Mouse (Mus musculus): ENCODE measurements at regions not wholly inside any gene's neighbourhood (a gene's known extent, or its start where the extent isn't known, plus 50 kb on each side); places are given as distances from the start of the nearest gene placed in this dataset.

DNA sequence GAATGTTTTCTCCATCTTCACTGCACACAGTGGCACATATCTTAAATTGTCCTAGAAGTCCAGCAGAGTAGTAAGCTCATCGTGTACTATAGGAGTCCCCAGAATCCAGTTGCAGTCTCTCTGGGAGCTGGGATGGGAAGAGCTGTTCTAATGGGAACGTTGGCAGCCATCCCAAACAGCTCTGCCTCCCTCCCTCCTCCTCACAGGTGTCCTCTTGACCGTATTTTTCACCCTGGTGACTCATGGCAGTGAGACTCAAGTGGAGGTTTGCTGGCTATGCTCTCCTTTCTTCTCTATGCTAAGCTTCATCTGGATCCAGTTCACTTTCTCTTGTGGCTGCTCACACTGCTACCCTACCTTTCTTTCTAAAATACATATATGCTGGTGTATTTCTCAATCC lies 109.2 kb upstream of the Sash1 start:
- peak; percentile 22 for DNase-seq (ENCODE audit: low spot score)

DNA sequence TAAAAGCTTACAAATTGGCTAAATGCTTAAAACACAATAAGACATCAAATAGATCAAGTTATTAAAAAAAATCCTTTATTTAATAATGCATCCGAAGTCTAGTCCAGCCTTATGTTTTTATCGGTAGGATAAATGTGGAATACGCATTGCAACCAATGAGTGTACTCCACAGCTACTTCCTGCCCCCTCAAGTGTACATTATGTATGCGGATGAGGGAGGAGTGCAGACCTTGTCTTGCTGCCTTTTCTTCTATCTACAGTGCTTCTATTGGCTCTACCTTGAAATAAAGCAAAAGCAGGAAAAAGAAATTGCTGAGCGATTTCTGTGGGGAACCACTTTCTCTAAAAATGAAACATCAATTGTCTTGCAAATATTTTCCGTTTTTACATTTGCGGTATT lies 100.5 kb upstream of the Sash1 start:
- no peak for DNase-seq (ENCODE audit: low spot score)

DNA sequence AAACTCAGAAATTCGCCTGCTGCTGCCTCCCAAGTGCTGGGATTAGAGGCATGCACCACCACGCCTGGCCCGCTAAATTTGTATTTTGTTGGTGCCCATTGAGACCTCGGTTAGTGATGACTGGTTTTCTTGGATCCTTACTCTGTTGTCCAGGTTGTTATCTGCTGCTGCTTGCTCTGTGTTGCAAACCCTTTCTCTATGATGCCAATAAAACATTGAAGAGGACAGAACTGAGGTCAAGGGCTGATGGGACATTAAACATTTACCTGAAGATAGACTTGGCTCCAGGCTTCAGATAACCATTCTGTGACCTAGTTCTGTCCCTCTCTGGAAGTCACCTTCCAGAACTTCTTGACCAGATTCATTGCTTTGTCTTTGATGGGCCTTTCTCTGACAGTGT lies 97.5 kb upstream of the Sash1 start:
- no peak for DNase-seq (ENCODE audit: low spot score)

DNA sequence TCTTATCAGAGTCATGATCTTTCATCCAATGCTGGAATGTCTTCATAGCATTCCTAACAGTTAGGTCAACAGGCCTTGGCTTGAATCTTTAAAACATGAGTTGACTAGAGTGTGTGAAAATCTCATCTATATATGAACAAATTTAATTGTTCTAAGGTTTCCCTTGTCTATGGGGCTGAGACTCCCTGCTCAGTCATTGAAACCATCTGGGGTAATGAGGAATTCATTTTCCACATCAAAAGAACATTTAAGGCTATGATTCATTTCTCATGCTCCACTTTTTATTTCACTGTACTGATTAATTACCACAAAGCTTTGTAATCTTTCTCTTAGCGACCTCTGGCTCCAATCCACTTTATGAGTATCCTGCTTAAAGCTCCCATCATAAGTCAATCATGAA lies 94.7 kb upstream of the Sash1 start:
- no peak for DNase-seq (ENCODE audit: low spot score)

DNA sequence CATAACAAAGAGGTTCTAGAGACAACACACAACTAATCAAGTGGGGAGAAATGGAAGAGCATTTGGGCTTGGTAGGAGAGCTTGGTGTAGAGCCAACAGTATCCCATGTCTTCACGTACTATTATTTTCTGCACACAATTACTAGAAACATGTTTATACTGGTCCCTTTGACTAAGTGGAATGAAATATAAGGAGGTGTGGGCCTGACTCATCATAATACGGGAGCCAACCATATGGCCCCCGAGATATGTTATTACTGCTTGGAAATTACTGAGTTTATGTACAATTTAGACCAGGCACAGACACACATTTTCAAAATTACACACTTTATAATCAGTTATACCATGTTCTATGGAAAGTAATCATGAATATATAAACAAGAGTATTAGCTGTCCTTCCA lies 92.7 kb upstream of the Sash1 start:
- DNase-seq (ENCODE audit: low spot score) = no peak

DNA sequence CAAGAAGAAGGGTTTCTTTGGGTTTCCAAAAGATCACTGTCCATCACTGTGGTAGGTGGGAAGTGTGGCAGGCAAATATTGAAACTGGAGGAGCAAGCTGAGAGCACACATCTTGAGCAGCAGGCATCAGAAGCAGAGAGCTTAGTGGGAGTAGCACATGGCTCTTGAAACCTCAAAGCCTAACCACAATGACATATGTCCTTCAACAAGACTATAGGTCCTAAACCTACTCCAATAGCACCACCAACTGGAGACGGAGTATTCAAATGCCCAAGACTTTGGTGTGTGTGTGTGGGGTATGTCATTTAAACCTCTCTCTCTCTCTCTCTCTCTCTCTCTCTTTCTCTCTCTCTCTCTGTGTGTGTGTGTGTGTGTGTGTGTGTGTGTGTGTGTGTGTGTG lies 88.1 kb upstream of the Sash1 start:
- DNase-seq (ENCODE audit: low spot score) = no peak

DNA sequence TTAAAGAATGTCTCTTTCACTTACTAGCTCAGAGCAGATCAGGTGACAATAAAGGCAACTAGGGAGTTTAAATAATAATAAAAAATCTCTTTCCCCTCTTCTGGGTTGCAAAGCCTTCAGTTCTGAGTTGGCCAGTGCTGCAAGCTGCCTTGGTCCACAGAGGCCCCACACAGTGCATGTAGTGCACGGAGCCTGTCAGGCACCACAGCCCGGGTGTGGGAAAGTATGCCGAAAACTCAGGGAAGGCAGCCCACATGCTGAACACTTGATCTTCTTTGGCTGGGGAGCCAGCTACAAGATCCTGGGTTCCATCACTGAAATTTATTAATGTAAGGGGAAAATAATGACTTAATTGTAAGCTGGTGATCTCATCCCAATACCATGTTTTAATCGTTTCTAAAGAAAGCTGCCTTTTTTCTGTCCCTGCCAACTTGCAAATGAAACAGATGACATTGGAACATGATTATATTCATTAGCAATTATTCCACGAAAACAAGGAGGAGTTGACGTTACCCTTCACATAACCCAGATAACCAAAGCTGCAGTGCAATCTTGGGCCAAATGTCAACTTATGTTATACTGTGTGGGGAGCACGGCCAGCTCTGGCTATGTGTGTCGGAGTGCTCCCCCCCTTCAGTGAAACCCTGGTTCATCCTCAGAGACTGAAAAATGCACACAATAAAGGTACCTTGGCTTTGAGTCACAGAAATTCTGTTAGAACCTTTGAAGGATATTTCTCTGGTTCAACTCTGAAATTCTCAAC lies 87.1 kb upstream of the Sash1 start:
- DNase-seq (ENCODE audit: low spot score) = peak; percentile 29

DNA sequence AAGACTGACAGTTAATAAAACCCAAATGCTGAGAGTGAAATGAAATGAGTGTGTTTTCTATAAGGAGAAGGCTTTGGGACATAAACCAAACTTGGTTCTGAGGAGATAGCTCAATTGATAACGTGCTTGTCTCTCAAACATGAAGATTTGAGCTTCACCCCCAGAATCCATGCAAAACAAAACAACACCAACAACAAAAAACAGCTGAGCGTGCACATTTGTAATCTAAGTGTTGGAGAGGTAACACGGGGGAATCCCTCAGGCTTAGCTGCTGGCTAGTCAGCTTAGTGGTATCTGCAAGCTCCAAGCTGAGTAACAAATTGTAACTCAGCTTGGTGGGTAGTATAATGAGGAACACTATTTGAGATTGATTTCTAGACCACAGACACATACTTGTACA lies 84.9 kb upstream of the Sash1 start:
- DNase-seq (ENCODE audit: low spot score) = no peak

DNA sequence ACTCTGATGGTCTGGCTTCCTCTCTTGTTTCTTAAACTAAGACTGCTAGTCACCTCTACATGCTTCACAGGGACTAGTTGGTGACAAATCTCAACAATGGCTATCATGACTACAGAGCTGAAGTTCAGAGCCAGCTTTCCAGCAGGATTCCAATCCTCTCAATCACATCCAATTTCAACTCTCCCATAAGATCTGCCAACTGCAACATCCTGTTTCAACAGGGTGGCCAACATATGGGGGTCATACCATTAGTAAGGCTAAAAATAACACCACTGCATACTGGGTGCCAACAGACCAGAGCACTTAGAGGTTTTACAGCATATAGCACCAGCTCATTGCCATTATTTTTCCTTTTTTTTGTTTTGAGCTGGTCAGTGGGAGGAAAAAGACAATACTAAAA lies 83.7 kb upstream of the Sash1 start:
- no peak for DNase-seq (ENCODE audit: low spot score)

DNA sequence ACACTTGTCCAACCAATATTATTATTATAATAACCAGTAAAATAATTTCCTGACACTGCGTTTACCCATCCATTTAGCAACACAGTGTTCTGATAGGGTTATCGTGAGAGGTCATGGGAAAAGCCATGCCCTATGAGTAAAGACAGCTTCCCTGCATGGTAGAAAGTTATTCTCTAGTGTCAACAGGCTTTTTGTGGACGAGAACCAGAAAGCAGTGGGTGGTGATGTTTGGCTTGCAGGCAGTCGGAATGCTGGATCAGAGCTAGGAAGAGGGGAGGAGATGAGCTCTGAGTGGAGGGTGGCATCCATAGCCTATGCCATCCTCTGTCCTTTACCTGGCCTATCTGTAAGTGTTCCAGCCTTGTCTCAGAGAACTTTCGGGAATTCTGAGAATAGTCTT lies 83.1 kb upstream of the Sash1 start:
- DNase-seq (ENCODE audit: low spot score) = no peak

DNA sequence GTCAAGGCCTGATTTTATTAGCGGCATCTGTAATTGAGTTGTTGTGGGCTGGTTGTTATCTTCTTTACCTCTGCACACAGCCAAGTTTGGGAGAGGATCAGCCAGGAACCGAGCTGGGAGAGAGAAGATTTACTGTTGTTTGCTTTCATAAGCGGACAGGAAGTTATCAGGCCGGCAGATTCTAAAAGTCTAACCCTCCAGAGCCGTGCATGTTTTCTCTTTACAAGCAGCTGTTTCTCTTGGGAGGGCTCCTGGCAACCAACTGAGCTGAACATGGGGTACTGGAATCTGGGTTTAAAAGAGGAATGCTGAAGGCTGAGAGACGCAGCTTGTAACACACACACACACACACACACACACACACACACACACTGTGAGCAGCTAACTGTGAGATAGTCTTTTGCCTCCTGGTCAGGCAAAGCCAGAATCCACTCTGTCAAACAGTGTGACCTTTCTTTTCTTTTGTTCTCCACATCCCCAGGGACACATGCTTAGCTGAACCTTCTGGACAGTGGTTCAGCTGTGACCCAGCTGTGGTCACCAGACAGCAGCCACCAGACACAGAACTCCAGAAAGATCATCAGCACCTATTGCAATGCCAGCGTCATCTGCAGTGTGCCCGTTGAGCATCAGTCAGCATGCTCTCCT lies 82.5 kb upstream of the Sash1 start:
- DNase-seq (ENCODE audit: low spot score) = peak; percentile 68

DNA sequence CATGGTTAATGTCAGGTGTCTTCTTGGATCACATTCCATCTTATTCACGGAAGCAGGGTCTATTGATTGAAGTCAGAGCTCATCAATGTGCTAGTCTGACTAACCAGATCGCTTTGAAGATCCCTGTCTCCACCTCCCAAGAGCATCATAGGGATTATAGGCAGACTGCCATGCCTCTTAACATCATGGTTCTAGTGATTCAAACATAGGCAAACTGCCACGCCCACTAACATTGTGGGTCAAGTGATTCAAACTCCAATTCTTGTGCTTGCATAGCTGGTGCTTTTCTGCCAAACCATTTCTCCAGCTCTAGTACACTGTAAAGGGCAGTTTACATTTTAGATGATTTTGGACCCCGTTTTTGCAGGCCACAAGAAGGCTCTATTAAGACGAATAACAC lies 77.1 kb upstream of the Sash1 start:
- DNase-seq (ENCODE audit: low spot score) = no peak

DNA sequence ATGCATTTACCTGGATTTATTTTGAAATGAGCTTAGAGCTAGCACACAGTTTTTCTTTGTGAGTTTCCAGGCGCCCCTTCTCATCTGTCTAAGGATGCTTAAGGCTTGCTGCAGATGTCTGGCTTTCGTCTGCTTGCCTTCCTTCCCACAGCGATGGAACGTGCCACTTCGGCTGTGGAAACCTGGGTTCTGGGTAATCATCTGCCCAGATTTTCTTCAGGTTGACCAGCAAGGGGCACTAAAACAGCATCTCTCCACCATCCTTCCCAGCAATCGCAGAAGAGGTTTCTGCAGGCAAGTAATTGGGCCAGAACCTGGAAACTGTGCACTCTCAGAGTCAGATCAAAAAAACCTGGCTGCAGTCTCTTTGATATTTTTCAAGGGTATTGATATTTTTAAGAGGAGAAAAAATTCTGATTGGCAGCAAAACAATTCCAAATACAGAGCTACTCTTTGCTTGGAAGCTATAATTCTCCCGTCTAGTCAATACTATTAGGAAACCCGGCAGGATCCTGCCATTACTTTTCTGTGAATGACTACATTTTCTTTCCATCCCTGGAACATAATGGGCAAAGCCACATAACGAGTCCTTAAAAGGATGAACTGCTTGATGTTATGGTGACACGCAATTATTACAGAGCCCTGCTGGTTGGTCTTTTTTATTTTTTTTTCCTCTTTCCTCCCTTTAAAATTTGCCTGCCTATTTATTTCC lies 75.2 kb upstream of the Sash1 start:
- DNase-seq (ENCODE audit: low spot score) = no peak

DNA sequence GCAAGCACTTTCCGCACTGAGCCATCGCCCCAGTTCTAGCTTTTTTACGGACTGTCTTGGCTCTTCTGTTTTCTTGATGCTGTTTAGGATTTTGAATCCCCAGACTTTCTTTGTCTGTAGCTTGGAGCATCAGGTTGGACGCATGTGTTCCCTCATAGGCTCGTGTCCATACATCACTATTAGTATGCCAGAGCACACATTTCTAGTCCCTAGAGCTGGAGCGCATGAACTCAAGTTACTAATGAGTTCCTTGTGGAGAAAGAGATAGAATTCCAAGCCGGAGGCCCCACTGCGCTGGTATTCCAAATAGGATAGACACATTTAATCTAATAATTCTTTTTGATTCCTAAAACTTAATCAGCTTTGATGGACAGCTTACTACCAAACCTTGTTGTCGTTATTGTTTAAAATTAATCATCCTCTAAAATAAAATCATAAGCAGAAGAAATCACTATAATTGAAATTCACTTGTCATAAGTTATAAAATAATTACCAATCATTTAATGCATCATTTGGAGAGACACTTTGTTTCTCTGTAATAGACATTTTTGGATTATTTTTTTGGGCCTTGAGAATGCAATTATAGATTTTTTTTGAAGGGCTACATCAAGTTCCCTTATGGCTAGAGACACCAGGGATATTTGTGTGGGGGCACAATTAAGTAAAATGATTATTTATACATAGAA lies 74.5 kb upstream of the Sash1 start:
- no peak for DNase-seq (ENCODE audit: low spot score)

DNA sequence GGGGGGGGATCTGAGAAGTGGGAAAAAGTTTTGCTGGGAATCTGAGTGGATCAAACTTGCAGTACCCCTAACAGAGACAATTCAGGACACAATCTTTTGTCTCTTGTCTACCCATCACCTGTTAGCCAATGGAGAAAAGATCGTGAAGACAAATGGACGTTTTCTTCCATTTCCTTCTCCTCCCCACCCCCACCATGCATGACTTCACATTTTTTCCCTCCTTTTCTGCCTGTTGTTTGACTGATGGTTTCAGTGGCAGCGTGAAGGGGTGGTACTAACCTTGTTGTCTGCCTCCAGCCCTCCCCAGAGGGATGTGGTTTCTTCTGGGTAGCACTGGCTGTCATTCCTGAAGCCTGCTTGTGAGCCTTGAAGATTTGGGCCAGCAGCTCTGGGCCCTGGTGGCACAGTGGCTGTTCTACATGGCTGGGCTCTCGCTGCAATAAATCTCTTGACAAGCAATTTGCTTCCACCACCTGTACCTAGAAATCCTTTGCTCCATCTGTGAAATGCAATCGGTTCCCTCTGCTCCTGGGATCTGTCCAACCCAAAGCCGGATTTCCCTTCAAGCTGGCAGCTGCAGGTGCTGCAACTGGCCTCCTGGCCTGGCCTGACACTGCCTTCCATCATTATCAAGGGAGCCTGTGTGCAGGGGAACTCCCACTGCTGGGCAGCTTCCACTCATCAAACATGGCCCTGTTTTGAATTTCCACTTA lies 69.8 kb upstream of the Sash1 start:
- DNase-seq (ENCODE audit: low spot score) = no peak

DNA sequence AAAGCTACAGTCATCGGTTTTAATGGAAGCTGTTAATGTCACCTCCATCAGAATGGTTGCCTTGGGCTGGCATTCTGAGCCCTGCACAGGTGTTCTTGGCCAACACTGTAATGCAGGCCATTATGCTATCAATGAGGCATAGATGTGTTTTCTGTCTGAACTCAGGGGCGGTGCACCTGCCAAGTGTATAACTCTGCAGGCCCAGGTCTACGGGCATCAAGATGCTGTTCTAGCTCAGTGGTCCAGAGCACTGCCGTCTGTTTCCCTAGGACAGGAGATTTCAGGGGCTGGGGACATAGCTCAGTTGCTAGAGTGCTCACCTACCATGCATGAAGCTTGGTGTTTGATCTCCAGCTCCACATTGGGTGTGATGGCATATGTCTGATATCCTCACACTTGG lies 68.1 kb upstream of the Sash1 start:
- DNase-seq (ENCODE audit: low spot score) = no peak

DNA sequence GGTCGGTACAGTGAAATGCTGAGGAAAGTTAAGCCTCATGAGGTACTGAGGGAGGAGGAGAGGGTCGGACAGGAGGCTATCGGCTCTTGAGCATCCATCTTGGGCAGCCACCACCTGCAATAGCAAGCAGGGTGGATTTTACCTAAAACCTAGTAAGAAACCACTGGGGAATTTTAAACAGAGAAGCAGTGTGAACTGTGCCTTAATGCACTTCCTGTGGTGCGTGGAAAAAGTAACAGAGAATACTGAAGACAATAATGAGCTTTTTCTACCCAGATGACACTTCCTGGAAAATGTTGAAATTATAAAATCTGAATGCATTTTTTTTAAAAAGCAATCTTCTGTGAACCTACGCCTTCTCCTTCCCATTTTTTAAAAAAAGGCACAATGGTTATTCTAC lies 67.1 kb upstream of the Sash1 start:
- no peak for DNase-seq (ENCODE audit: low spot score)

DNA sequence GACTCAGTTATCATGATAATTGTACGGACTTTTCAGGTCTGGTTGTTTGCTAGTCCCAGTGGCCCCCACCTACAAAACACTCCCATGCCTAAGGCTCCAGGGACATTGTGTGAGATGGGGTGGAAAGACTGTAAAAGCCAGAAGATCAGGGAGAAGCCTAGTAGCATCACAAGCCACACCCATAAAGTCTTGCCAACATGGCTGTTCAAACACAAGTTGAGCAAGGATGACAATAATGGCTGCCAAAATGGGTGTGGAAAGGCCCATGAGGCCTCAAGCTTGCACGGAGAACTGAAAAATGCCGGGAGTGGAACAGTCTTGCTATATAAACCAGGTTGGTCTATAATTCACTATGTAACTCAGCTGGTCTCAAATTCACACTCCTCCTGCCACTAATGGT lies 66.1 kb upstream of the Sash1 start:
- DNase-seq (ENCODE audit: low spot score) = no peak

DNA sequence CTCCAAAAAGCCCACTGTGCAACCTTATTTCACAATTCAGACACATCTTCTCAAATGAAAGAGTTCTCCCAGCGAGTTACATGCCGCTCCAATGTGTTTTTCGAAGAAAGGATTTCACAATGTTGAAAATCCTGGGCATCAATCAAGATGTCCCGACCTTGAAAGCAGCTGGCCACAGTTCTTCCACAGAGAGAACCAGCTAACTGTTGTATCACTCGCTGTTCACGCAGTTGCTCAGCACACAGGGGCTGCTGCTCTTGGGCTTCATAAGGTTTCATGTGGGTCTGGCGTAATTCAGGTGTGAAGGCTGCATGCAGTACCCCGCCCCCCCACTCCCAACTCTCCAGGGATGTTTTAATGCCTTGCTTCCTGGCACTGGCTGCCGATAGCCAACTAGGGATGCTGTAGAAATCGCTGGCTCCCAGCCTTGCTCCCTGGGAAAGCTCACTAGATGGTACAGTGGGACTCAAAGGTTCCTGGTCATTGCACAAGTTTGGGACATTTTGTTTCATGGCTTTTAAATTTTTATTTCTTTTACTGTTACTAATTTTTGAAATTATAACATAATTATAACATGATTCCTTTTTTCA lies 65.5 kb upstream of the Sash1 start:
- DNase-seq (ENCODE audit: low spot score) = no peak

DNA sequence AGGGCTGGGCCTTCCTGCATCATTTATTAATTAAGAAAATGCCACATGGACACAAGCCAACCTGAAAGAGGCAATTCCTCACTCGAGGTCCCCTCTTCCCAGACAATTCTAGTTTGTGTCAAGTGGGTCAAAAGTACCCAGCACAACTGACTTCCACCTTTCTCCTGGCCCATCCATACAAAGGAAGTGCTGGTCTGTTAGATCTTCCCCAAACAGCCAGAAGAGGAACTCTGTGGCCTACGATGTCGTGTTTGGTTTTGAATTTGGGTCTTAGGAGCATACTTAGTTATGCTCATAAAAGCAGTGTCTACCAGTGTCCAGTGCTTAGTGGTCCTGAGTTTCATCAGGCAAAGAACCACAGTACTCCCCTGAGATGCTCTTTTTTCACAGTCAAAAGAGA lies 62.4 kb upstream of the Sash1 start:
- DNase-seq (ENCODE audit: low spot score) = no peak

DNA sequence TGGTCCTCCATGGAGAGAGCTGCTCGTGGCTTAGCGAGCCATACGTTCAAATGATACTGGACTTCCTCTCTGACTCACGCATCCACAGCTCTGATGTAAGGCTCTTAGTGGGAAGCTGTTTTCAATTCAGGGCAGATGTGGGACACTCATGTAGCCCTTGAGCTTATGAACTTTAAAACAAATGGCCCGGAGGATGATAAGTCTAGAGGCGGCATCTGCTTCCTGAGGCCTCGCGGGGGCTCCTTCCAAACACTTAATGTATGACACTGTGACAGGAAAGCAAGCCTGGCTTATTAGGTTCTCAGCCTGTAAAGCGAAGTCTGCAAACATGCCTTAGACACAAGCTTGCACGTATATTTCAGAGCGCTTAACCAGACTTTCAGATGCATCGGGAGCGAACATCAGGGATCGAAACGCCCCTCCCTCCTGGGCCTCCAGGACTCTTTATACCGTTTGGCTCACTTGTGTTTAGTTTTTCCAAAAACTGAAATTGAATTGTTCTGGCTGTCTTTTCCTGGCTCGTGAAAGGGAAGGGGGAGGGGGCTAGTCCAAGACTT lies 59.4 kb upstream of the Sash1 start:
- no peak for DNase-seq (ENCODE audit: low spot score)

DNA sequence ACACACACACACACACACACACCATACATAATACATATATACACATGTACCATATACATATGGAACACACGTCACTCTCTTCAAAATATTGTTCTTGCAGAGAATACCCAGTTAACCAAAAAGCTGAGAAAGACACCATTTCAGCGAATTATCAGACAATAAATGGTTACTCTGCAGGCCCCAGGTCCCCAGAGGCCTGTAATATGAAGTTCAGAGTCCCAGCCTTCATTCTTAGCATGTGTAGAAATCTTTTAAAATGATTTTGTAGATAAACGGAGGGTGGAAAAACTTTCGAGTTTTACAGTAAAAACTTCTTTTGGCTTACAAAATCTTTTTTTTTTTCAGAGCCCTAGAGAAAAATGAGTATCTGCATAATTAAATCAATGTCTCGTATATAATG lies 58.7 kb upstream of the Sash1 start:
- DNase-seq (ENCODE audit: low spot score) = no peak
